Mouse (Mus musculus) heart, embryonic 13.5 days (tissue): ENCODE results near the gene Rnf215. TPM values are rescaled to one million over a fixed set of nuclear protein-coding genes. Genes with fewer than 3 reads are reported as not detected.

Experiments used
- ATAC-seq: fragments of 200-750 bp; cut with Nextera tagmentation; 2 replicates; pipeline ENCODE4 v1.8.0; 2017; ENCODE audit warnings: moderate TSS enrichment; ENCODE audit not compliant: insufficient number of reproducible peaks, low FRiP score, low TSS enrichment; ENCODE audit errors: extremely low read depth
- H3K27ac ChIP-seq: fragments of 300-500 bp; sonication (generic); replicated peaks from 2 replicates; pipeline ENCODE4 v1.5.1; 2015; ENCODE audit warnings: moderate library complexity, mild to moderate bottlenecking, inconsistent platforms
- H3K27me3 ChIP-seq: fragments of 300-500 bp; sonication (generic); replicated peaks from 2 replicates; pipeline ENCODE4 v1.6.1; 2015; ENCODE audit warnings: mild to moderate bottlenecking, inconsistent platforms
- H3K36me3 ChIP-seq: fragments of 300-500 bp; sonication (generic); 2 replicates; pipeline ENCODE4 v1.6.1; 2015; ENCODE audit warnings: mild to moderate bottlenecking, inconsistent platforms
- H3K4me1 ChIP-seq: fragments of 300-500 bp; sonication (generic); 2 replicates; pipeline ENCODE4 v1.6.1; 2015; ENCODE audit warnings: inconsistent platforms
- H3K4me2 ChIP-seq: fragments of 300-500 bp; sonication (generic); 2 replicates; pipeline ENCODE4 v1.6.1; 2015; ENCODE audit warnings: inconsistent platforms, mild to moderate bottlenecking, moderate library complexity
- H3K4me3 ChIP-seq: fragments of 300-500 bp; sonication (generic); 2 replicates; pipeline ENCODE4 v1.5.1; 2015; ENCODE audit warnings: moderate library complexity, mild to moderate bottlenecking, inconsistent platforms
- H3K9ac ChIP-seq: fragments of 300-500 bp; sonication (generic); 2 replicates; pipeline ENCODE4 v1.6.1; 2015; ENCODE audit warnings: inconsistent platforms, mild to moderate bottlenecking, moderate library complexity
- H3K9me3 ChIP-seq: fragments of 300-500 bp; sonication (generic); 2 replicates; pipeline ENCODE4 v1.6.1; 2016; ENCODE audit warnings: inconsistent platforms
- WGBS: fragments of 180-500 bp; shearing (Covaris S2); methylation state at CpG from one replicate; pipeline ENCODE4 v1.1.7; 2015; ENCODE audit warnings: mixed read lengths; 5-methylcytosine and 5-hydroxymethylcytosine counted together
- polyA plus RNA-seq: library from polyadenylated mRNA; unstranded; fragments of >200 nt; fragmentation: Nextera tagmentation; extraction: Ambion mirVana; gene quantifications from 2 replicates; pipeline ENCODE4 v1.2.1, GENCODE M21; 2015

The Rnf215 gene
- polyA plus RNA-seq, 1 experiment from 2014 or later: 17.2 TPM

GRCm38 (mm10) chr11:4149886-4150285 is 14.9 kb downstream of the Rnf215 start:
- peaks cover 3% of the 10 kb centered on the region; the same call in 1 of the 2 replicates for H3K4me1 ChIP-seq
- H3K36me3 ChIP-seq: peaks cover 30% of the 10 kb centered on the region
- no peak overlapping the region for H3K4me2 ChIP-seq
- no peak overlapping the region for H3K9ac ChIP-seq
- H3K4me3 ChIP-seq: no peak overlapping the region
- no peak overlapping the region for H3K27ac ChIP-seq
- no peaks in the 10 kb centered on the region for H3K9me3 ChIP-seq
- 76% methylated on average over 6 of the region's 6 CpGs for WGBS
- no peak for ATAC-seq
- H3K27me3 ChIP-seq: no peaks in the 10 kb centered on the region

GRCm38 (mm10) chr11:4153694-4154093 is 18.7 kb downstream of the Rnf215 start:
- Histone ChIP-seq H3K4me2 (no peak overlapping the region), H3K27ac (no peak overlapping the region), H3K9me3 (no peaks in the 10 kb centered on the region), H3K4me1 (peaks cover 5% of the 10 kb centered on the region; the same call in 1 of the 2 replicates), H3K4me3 (no peak overlapping the region), H3K27me3 (no peaks in the 10 kb centered on the region), H3K9ac (no peak overlapping the region), H3K36me3 (peaks cover 17% of the 10 kb centered on the region)
- 82% methylated on average over 7 of the region's 7 CpGs for WGBS
- no peak for ATAC-seq

GRCm38 (mm10) chr11:4155641-4156040 is 20.6 kb downstream of the Rnf215 start:
- WGBS: 47% methylated on average over 5 of the region's 5 CpGs
- Histone ChIP-seq H3K4me3 (no peak overlapping the region), H3K9ac (no peak overlapping the region), H3K9me3 (no peaks in the 10 kb centered on the region), H3K27ac (no peak overlapping the region), H3K27me3 (no peaks in the 10 kb centered on the region), H3K4me1 (peaks cover 15% of the 10 kb centered on the region), H3K36me3 (peaks cover 7% of the 10 kb centered on the region), H3K4me2 (no peak overlapping the region)
- no peak for ATAC-seq

GRCm38 (mm10) chr11:4158676-4159075 is 23.7 kb downstream of the Rnf215 start:
- H3K27me3 ChIP-seq: no peaks in the 10 kb centered on the region
- peaks cover 31% of the 10 kb centered on the region for H3K36me3 ChIP-seq
- H3K9ac ChIP-seq: no peak overlapping the region
- 73% methylated on average over 3 of the region's 3 CpGs for WGBS
- ATAC-seq: no peak
- H3K4me2 ChIP-seq: peak overlapping the region; percentile 96
- H3K27ac ChIP-seq: no peak overlapping the region
- peaks cover 39% of the 10 kb centered on the region for H3K4me1 ChIP-seq
- H3K4me3 ChIP-seq: no peak overlapping the region
- no peaks in the 10 kb centered on the region for H3K9me3 ChIP-seq

GRCm38 (mm10) chr11:4159808-4160708 is 25.1 kb downstream of the Rnf215 start, which contains the start of the genes Ccdc157 and Sf3a1:
Gene Ccdc157 (minus strand): TSS chr11:4160293.
Gene Sf3a1 (plus strand): TSS chr11:4160350.
- H3K4me2 ChIP-seq: peak within 1 kb of the TSS; percentile 96
- H3K4me3 ChIP-seq: peak within 1 kb of the TSS; percentile 87
- no peaks in the 10 kb centered on the region for H3K9me3 ChIP-seq
- peaks cover 41% of the 10 kb centered on the region for H3K36me3 ChIP-seq
- peak within 1 kb of the TSS; percentile 92 for H3K9ac ChIP-seq
- WGBS: 1% methylated on average over 53 of the region's 54 CpGs
- peaks cover 46% of the 10 kb centered on the region for H3K4me1 ChIP-seq
- H3K27ac ChIP-seq: peak within 1 kb of the TSS; percentile 94
- H3K27me3 ChIP-seq: no peaks in the 10 kb centered on the region
- peak; percentile 81 for ATAC-seq

- 4% methylated on average over 15 of the region's 15 CpGs for WGBS
- Histone ChIP-seq H3K27ac (peak overlapping the region; percentile 94), H3K4me2 (peak overlapping the region; percentile 96), H3K36me3 (peaks cover 50% of the 10 kb centered on the region), H3K4me1 (peaks cover 46% of the 10 kb centered on the region), H3K4me3 (peak overlapping the region; percentile 87), H3K9me3 (no peaks in the 10 kb centered on the region), H3K9ac (peak overlapping the region; percentile 92), H3K27me3 (no peaks in the 10 kb centered on the region)
- ATAC-seq: no peak
Measured at GRCm38 (mm10) chr11:4160758-4161480, 25.9 kb downstream of the Rnf215 start.

GRCm38 (mm10) chr11:4164701-4165100 is 29.7 kb downstream of the Rnf215 start:
- Histone ChIP-seq H3K27me3 (no peaks in the 10 kb centered on the region), H3K4me1 (peaks cover 33% of the 10 kb centered on the region), H3K27ac (no peak overlapping the region), H3K9me3 (no peaks in the 10 kb centered on the region), H3K36me3 (peaks cover 87% of the 10 kb centered on the region), H3K4me3 (no peak overlapping the region), H3K4me2 (no peak overlapping the region), H3K9ac (peak overlapping the region; percentile 40; the same call in 1 of the 2 replicates)
- ATAC-seq: no peak
- 89% methylated on average over 2 of the region's 2 CpGs for WGBS

GRCm38 (mm10) chr11:4166467-4167090 is 31.6 kb downstream of the Rnf215 start:
- Histone ChIP-seq H3K4me1 (peaks cover 21% of the 10 kb centered on the region), H3K4me3 (no peak overlapping the region), H3K36me3 (peaks cover 100% of the 10 kb centered on the region), H3K27ac (no peak overlapping the region), H3K9me3 (no peaks in the 10 kb centered on the region), H3K27me3 (no peaks in the 10 kb centered on the region), H3K9ac (no peak overlapping the region), H3K4me2 (no peak overlapping the region)
- ATAC-seq: no peak
- WGBS: 94% methylated on average over 7 of the region's 7 CpGs

- H3K27ac ChIP-seq: no peak overlapping the region
- peaks cover 10% of the 10 kb centered on the region for H3K4me1 ChIP-seq
- H3K36me3 ChIP-seq: peaks cover 100% of the 10 kb centered on the region
- H3K27me3 ChIP-seq: no peaks in the 10 kb centered on the region
- 92% methylated on average over 5 of the region's 5 CpGs for WGBS
- no peak overlapping the region for H3K4me2 ChIP-seq
- no peak for ATAC-seq
- no peak overlapping the region for H3K4me3 ChIP-seq
- H3K9me3 ChIP-seq: no peaks in the 10 kb centered on the region
- H3K9ac ChIP-seq: no peak overlapping the region
Measured at GRCm38 (mm10) chr11:4174586-4174985, 39.6 kb downstream of the Rnf215 start.

GRCm38 (mm10) chr11:4177716-4178115 is 42.7 kb downstream of the Rnf215 start:
- Histone ChIP-seq H3K4me3 (no peak overlapping the region), H3K9ac (no peak overlapping the region), H3K4me2 (no peak overlapping the region), H3K27me3 (no peaks in the 10 kb centered on the region), H3K9me3 (no peaks in the 10 kb centered on the region), H3K36me3 (peaks cover 98% of the 10 kb centered on the region), H3K4me1 (peaks cover 10% of the 10 kb centered on the region), H3K27ac (peak overlapping the region; percentile 36; the same call in 1 of the 2 replicates)
- 39% methylated on average over 4 of the region's 4 CpGs for WGBS
- ATAC-seq: no peak

GRCm38 (mm10) chr11:4182061-4182460 is 47.1 kb downstream of the Rnf215 start:
- Histone ChIP-seq H3K4me3 (no peak overlapping the region), H3K27ac (no peak overlapping the region), H3K9ac (no peak overlapping the region), H3K9me3 (no peaks in the 10 kb centered on the region), H3K27me3 (no peaks in the 10 kb centered on the region), H3K4me2 (no peak overlapping the region), H3K36me3 (peaks cover 64% of the 10 kb centered on the region), H3K4me1 (peaks cover 14% of the 10 kb centered on the region)
- WGBS: 12% methylated on average over 1 of the region's 1 CpGs
- ATAC-seq: no peak
